Mouse (Mus musculus) forebrain, embryonic 14.5 days (tissue): Measurements from ENCODE around the gene Kif14. TPM values are rescaled to one million over a fixed set of nuclear protein-coding genes. Genes with fewer than 3 reads are reported as not detected.

Experiments used
- ATAC-seq: fragments of 200-750 bp; cut with Nextera tagmentation; 2 replicates; pipeline ENCODE4 v1.8.0; 2017; ENCODE audit warnings: mild to moderate bottlenecking, moderate library complexity
- DNase-seq: peaks from one replicate; pipeline ENCODE4 v3.0.0-alpha.2; 2015; ENCODE audit warnings: low spot score
- H3K27ac ChIP-seq: fragments of 300-500 bp; sonication (generic); 2 replicates; pipeline ENCODE4 v1.5.1; 2014; ENCODE audit warnings: low read depth, mild to moderate bottlenecking, control low read depth, low read length, moderate library complexity
- H3K27me3 ChIP-seq: fragments of 300-500 bp; sonication (generic); replicated peaks from 2 replicates; pipeline ENCODE4 v1.6.1; 2014; ENCODE audit warnings: low read length, control low read depth, mixed read lengths; ENCODE audit not compliant: control insufficient read depth, insufficient read depth
- H3K36me3 ChIP-seq: fragments of 300-500 bp; sonication (generic); 2 replicates; pipeline ENCODE4 v1.6.1; 2014; ENCODE audit warnings: low read length, control low read depth; ENCODE audit not compliant: control insufficient read depth, insufficient read depth
- H3K4me1 ChIP-seq: fragments of 300-500 bp; sonication (generic); 2 replicates; pipeline ENCODE4 v1.6.1; 2014; ENCODE audit warnings: antibody characterized with exemption, low read length, control low read depth; ENCODE audit not compliant: control insufficient read depth, insufficient read depth
- H3K4me2 ChIP-seq: fragments of 300-500 bp; sonication (generic); 2 replicates; pipeline ENCODE4 v1.6.1; 2014; ENCODE audit warnings: mild to moderate bottlenecking, control low read depth, low read length
- H3K4me3 ChIP-seq: fragments of 300-500 bp; sonication (generic); 2 replicates; pipeline ENCODE4 v1.5.1; 2014; ENCODE audit warnings: low read depth, low read length, control low read depth
- H3K9ac ChIP-seq: fragments of 300-500 bp; sonication (generic); 2 replicates; pipeline ENCODE4 v1.6.1; 2014; ENCODE audit warnings: mild to moderate bottlenecking, low read length, control low read depth, moderate library complexity
- H3K9me3 ChIP-seq: fragments of 300-500 bp; sonication (generic); replicated peaks from 2 replicates; pipeline ENCODE4 v1.6.1; 2016; ENCODE audit warnings: low read length, control low read depth, mixed read lengths; ENCODE audit not compliant: control insufficient read depth
- WGBS: fragments of 180-500 bp; shearing (Covaris S2); extraction: QIAGEN DNeasy Blood & Tissue Kit; methylation state at CpG from one replicate; pipeline ENCODE4 v1.1.7; 2014; 5-methylcytosine and 5-hydroxymethylcytosine counted together
- polyA plus RNA-seq: library from polyadenylated mRNA; unstranded; fragments of >200 nt; fragmentation: Nextera tagmentation; extraction: Ambion mirVana; gene quantifications from 2 replicates; pipeline ENCODE4 v1.2.1, GENCODE M21; 2014

Kif14 gene
- polyA plus RNA-seq, 1 experiment from 2014 or later = 3.2 TPM

DNA sequence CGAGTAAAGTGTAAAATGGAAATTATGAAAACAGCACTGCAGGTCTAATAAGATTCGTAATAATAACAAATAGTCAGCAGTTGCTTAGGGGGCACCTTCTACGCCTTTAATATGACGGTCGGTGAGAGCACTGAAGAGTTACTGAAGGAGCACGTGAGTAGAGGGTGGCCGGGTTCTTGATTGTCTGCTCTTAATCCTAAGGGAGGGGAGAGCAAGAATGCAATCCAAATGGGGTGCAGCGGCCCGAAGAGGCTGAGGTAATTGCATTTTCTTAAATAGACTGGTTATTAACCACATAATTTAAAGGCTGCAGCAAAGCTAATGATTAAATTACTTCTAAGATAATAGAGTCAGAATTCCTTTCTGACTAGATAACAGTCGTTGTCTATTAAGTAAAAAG lies 19.2 kb upstream of the Kif14 start:
- no peaks in the 10 kb centered on the region for H3K27me3 ChIP-seq
- H3K4me3 ChIP-seq = no peak overlapping the region
- H3K9ac ChIP-seq = no peak overlapping the region
- no peaks in the 10 kb centered on the region for H3K4me1 ChIP-seq
- DNase-seq (no peak), ATAC-seq (no peak)
- H3K36me3 ChIP-seq = no peaks in the 10 kb centered on the region
- H3K4me2 ChIP-seq = no peak overlapping the region
- no peaks in the 10 kb centered on the region for H3K9me3 ChIP-seq
- H3K27ac ChIP-seq = no peak overlapping the region
- WGBS = 45% methylated on average over 10 of the region's 10 CpGs

DNA sequence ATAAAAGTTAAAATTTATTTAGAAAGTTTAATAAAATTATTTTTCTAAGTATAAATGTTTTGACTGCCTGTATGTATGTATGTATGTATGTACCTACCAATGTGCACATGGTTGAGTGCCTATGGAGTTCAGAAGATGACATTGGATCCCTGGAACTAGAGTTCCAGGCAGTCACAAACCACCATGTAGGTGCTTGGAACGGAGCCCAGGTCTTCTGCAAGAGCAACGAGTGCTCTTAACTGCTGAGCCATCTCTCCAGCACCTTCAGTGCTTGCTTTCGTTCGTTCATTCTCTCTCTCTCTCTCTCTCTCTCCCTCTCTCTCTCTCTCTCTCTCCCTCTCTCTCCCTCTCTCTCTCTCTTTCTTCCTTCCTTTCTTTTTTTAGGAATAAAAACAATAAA lies 18.8 kb upstream of the Kif14 start:
- H3K4me3 ChIP-seq = no peak overlapping the region
- ATAC-seq (no peak), DNase-seq (no peak)
- H3K9ac ChIP-seq = no peak overlapping the region
- no peak overlapping the region for H3K4me2 ChIP-seq
- no peaks in the 10 kb centered on the region for H3K4me1 ChIP-seq
- WGBS = 69% methylated on average over 4 of the region's 4 CpGs
- H3K27me3 ChIP-seq = no peaks in the 10 kb centered on the region
- no peaks in the 10 kb centered on the region for H3K9me3 ChIP-seq
- no peak overlapping the region for H3K27ac ChIP-seq
- H3K36me3 ChIP-seq = no peaks in the 10 kb centered on the region

DNA sequence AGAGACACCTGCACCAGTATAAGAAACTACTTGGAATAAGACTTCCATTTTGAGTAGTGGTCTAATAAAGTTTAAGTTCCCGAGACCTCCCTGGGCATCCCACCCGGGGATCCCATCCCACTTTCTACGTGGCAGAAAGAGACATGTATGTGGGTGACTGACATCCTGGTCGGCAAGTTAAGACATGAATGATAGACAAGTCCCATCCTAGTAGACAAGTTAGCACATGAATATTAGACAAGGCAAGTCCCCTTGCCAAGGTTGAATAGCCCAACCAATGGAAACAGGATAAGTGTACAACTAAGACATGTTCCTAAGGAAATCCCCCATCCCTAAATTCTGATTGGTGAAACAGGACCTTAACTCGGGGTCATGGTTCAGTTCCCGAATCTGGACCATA lies 16.6 kb upstream of the Kif14 start:
- no peaks in the 10 kb centered on the region for H3K36me3 ChIP-seq
- no peak overlapping the region for H3K27ac ChIP-seq
- no peak for ATAC-seq
- DNase-seq = no peak
- 91% methylated on average over 6 of the region's 6 CpGs for WGBS
- no peak overlapping the region for H3K4me3 ChIP-seq
- no peak overlapping the region for H3K4me2 ChIP-seq
- H3K4me1 ChIP-seq = no peaks in the 10 kb centered on the region
- H3K9ac ChIP-seq = no peak overlapping the region
- no peaks in the 10 kb centered on the region for H3K9me3 ChIP-seq
- H3K27me3 ChIP-seq = no peaks in the 10 kb centered on the region

DNA sequence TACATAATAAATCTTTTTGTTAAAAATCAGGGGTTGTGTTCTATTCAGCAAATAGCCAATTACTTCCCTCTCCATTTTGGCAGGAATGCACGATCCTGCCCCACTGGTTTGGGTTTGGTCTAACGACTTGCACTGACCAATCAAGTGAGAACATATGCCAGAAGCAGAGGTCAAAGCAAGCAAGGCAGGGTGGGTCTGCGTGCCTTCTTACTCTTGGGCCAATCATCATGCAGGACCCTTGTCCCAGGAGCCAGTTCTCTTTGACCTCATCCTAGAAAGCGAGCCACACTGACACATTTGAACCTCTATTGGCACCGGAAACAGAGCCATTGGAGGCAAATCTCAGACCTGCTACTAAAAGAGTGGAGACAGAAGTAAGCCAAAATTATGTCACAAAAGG lies 15.9 kb upstream of the Kif14 start:
- Histone ChIP-seq H3K4me2 (no peak overlapping the region), H3K4me1 (no peaks in the 10 kb centered on the region), H3K36me3 (no peaks in the 10 kb centered on the region), H3K9ac (no peak overlapping the region), H3K9me3 (no peaks in the 10 kb centered on the region), H3K27ac (no peak overlapping the region), H3K4me3 (no peak overlapping the region), H3K27me3 (no peaks in the 10 kb centered on the region)
- DNase-seq (no peak), ATAC-seq (no peak)
- WGBS = 78% methylated on average over 5 of the region's 5 CpGs

DNA sequence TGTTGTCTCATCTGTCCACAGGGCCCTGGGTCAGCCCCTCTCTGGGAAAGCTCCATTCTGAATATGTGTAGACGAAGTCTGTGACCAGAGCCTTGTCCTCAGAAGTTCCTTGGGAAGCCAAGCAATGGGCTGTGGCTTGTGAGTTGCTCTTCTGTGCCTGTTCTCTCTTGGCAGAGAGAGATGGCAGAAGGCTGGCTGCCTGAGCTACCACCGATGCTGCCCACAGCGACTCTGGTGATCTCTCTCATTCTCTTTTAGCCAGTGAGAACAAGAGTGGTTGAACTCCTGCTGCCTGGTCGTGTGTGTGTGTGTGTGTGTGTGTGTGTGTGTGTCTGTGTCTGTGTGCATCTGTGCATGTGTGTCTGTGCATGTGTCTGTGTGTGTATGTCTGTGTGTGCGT lies 13.7 kb upstream of the Kif14 start:
- Histone ChIP-seq H3K27ac (no peak overlapping the region), H3K36me3 (no peaks in the 10 kb centered on the region), H3K4me3 (no peak overlapping the region), H3K9me3 (no peaks in the 10 kb centered on the region), H3K9ac (no peak overlapping the region), H3K4me1 (no peaks in the 10 kb centered on the region), H3K27me3 (no peaks in the 10 kb centered on the region), H3K4me2 (no peak overlapping the region)
- DNase-seq = no peak
- ATAC-seq = no peak
- 71% methylated on average over 5 of the region's 5 CpGs for WGBS

DNA sequence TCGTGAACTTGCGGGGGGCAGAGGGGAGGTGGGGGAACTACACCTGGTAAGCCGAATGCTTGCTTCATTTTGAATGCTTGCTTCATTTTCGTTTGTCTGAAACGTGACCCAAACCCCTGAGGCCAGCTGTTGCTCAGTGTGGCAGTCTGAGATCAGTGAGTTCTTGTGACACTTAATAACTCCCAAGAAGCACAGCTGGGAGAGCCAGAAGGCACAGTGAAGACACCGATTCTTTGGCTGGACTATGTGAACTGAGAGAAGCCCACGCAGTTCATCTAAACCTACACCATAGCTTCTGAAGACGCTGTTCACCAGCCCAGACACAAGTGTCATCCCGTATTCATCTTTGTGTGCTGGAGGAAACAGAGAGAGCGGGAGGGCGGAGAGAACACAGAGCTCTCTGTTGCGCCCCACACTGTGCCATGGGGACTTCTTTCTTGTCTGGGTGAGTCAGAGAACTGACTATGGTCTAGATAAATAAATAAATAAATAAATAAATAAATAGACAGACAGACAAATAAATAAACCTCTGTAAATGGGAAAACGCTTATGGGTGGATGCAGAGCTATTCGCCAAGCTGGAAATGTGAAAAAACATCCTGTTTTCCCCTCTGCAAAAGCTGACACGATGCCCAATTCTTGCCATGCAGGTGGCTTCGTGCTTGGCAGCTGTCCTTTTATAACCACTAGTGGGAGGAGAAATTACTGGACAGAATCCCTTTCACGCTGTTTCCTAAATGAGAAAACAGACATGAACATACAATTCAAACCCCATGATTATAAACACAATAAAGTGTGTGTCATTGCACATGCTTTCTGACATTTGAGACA lies 10.2 kb upstream of the Kif14 start:
- H3K27ac ChIP-seq = no peak overlapping the region
- 76% methylated on average over 17 of the region's 17 CpGs for WGBS
- H3K4me2 ChIP-seq = no peak overlapping the region
- H3K27me3 ChIP-seq = no peaks in the 10 kb centered on the region
- peak; percentile 44 for DNase-seq
- H3K4me3 ChIP-seq = no peak overlapping the region
- no peaks in the 10 kb centered on the region for H3K9me3 ChIP-seq
- H3K4me1 ChIP-seq = no peaks in the 10 kb centered on the region
- H3K9ac ChIP-seq = no peak overlapping the region
- ATAC-seq = no peak
- H3K36me3 ChIP-seq = no peaks in the 10 kb centered on the region

DNA sequence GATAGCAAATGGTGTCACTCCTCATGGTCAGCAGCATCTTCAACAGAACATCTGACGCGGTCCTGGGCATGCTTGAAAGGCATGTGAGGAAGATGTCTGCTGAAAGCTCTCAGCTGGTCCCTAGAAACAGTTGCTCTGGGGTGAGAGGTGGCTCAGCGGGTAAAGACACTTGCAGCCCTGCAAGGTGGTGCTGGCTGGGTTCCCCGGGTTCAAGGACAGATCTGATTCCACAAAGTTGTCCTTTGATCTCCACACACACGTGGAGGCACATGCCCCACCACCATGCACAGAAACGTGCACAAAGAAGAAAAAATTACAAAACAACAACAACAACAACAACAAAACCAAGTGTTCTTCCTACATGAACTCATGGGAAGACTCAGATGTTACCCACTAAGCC lies 9.4 kb upstream of the Kif14 start:
- ATAC-seq (no peak), DNase-seq (no peak)
- Histone ChIP-seq H3K36me3 (no peaks in the 10 kb centered on the region), H3K9ac (no peak overlapping the region), H3K27ac (no peak overlapping the region), H3K4me1 (no peaks in the 10 kb centered on the region), H3K4me3 (no peak overlapping the region), H3K9me3 (no peaks in the 10 kb centered on the region), H3K27me3 (no peaks in the 10 kb centered on the region), H3K4me2 (no peak overlapping the region)
- 79% methylated on average over 6 of the region's 6 CpGs for WGBS

DNA sequence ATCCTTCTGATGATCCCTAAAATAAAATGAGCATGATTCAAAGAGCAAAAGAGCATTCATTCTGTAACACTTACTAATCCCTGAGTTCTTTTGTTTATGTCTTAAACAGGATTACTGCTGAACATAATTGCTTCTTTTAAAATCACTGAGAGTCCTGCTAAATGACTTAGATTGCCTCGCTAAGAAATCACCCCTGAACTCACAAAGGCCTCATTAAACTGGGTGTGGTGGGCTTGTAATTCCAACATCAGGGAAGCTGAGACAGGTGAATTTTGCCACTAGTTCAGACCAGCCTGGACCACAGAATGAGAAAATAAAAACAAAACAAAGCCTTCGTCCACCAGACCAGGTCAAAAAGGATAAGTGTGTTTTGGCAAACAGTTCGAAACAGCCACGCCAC lies 8.7 kb upstream of the Kif14 start:
- 65% methylated on average over 4 of the region's 4 CpGs for WGBS
- ATAC-seq (no peak), DNase-seq (no peak)
- Histone ChIP-seq H3K4me2 (no peak overlapping the region), H3K36me3 (no peaks in the 10 kb centered on the region), H3K4me3 (no peak overlapping the region), H3K27me3 (no peaks in the 10 kb centered on the region), H3K4me1 (no peaks in the 10 kb centered on the region), H3K27ac (no peak overlapping the region), H3K9me3 (no peaks in the 10 kb centered on the region), H3K9ac (no peak overlapping the region)

DNA sequence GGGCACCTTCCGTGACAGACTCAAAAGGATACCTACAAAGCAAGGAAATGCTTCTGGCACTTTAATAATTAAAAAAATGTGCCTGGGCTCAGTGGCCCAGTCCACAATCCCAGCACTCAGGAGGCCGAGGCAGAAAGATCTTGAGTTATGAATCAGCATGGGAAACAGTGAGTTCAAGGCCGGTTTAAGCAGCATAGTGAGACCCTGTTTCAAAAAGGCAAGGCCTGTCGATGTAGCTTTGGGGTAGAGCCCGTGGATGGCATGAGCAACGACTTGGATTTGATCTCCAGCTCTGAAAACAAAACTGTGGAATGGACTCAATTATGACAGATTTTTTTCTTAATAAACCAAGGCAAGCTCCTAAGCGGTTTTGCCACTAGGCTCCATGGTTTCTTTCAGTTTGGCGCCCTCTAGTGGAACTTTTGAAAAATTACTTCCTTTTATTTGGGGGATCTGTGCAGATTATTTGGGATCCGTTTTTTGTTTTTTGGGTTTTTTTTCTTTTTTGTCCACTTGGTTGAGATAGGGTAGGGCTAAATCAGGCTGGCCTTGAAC lies 7.4 kb upstream of the Kif14 start:
- ATAC-seq (peak; percentile 34), DNase-seq (peak; percentile 86)
- no peak overlapping the region for H3K27ac ChIP-seq
- WGBS = 18% methylated on average over 9 of the region's 9 CpGs
- H3K36me3 ChIP-seq = no peaks in the 10 kb centered on the region
- H3K4me2 ChIP-seq = no peak overlapping the region
- H3K9ac ChIP-seq = no peak overlapping the region
- H3K4me3 ChIP-seq = no peak overlapping the region
- H3K27me3 ChIP-seq = no peaks in the 10 kb centered on the region
- H3K9me3 ChIP-seq = no peaks in the 10 kb centered on the region
- H3K4me1 ChIP-seq = no peaks in the 10 kb centered on the region
